Mouse (Mus musculus) left cerebral cortex, postnatal 25 days (tissue): ENCODE data around the gene 1700017B05Rik. TPM values are rescaled to one million over a fixed set of nuclear protein-coding genes. Genes with fewer than 3 reads are reported as not detected.
"Not testable (repeated sequence)": the region's sequence is repeated elsewhere in the genome, so short reads cannot be mapped to it uniquely, and the experiment has no call there.

Experiments used
- DNase-seq, 2 experiments: peaks; one replicate each; pipeline ENCODE4 v3.0.0; 2022; ENCODE audit warnings: low spot score in 2 of 2, mixed read lengths in 1 of 2
- intact Hi-C: fragments of 180-260 bp; cut with DNase I; formaldehyde crosslinking; loops from one replicate; pipeline ENCODE4 v1.15.1; 2025
- total RNA-seq, 2 experiments: library from RNA; stranded (reverse); gene quantifications; 2 replicates each; pipeline ENCODE4 v1.2.3; 2021

The 1700017B05Rik gene
- 10 to 100 TPM; 15.8 to 16.2 TPM for total RNA-seq

DNA sequence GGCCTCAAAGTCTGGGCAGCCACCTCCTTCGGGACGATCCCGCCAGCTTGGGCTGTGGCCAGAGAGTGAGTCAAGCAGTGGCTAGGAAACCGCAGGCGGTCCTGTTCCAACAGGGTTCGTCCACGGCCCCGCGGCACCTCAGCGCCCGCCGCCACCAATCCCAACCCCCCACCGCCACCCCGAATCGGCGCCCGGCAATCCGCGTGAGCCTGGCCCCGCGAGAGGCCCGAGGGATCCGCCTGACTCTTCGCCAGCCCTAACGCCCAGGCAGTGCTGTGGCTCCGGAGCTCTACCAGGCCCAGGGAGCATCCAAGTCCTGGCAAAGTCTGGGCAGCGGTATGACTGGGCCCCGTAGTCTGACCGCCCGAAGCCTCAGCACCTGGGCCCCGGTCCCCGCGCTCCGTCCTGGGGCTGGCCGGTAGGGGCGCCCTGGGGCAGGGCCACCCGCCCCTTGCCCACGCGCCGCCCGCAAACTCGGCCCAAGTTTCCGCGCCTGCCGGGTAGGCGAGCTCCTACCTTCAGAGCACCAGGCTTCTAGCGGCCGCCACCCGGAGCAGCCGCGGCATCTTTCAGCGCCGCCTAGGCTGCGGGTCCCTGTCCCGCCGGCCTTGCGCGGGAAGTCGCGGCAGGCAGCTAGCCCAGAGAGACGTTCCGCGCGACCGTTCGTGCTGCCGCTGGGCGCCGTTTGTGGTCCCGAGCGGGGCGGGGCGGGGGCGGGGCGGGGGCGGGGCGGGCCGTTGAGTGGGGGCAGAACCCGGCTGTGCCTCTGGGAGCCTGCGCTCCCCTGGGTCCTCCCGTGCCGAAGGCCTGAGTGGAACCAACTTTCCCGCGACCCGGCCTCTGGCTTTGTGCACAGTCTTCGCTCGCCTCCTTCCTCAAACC is at the start of gene 1700017B05Rik:
Gene 1700017B05Rik, minus strand, starts transcription at position 700 of the 882 bp plus-strand sequence.
- intact Hi-C loops: loop anchor here (1.0 kb wide), 1 partner anchor 171 kb away; no protein-coding TSS in a partner anchor
- DNase-seq: peak; percentile 46 to 59

DNA sequence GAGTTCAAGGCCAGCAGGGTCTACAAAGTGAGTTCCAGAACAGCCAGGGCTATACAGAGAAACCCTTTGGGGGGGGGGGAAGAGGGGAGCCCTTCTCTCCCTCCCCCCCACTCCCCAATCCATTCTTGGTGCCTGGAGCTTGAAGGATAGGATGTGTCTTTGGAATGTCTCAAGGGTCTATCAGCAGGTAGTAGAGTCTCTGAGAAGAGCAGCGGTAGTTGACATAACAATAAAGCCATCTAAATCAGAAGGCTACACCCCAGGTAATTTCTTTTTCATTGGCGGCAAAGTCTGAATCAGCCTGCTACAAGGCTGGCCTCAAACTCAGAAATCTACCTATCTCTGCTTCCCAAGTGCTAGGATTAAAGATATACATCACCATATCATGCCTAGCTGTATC is 48.5 kb upstream of the 1700017B05Rik start:
- no peak for DNase-seq

GRCm38 (mm10) chr9:57309353-57309752 is 46.9 kb upstream of the 1700017B05Rik start:
- intact Hi-C loops: no loop called here
- DNase-seq: no peak

More for the DNA sequence above, 48.5 kb upstream of the 1700017B05Rik start:
- intact Hi-C loops: no loop called here

DNA sequence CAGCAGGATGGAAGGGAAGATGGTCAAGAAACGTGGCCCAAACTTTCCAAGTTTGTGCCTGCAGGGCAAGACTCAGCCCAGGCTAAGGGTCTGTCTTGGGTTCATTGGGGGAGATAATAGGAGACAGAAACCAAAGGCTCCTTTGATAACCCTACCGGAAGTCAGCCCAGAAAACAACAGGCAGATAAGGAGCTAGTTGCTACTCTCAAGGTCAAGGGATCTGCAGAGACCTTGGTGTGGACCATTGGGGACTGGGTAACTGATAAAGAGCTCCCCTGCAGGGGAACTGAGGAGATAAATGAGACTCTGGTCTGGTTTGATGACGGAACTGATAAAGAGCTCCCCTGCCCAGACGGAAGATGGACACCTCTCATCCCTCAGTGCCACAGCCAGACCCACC is 45.0 kb upstream of the 1700017B05Rik start:
- DNase-seq: no peak
- intact Hi-C loops: no loop called here

DNA sequence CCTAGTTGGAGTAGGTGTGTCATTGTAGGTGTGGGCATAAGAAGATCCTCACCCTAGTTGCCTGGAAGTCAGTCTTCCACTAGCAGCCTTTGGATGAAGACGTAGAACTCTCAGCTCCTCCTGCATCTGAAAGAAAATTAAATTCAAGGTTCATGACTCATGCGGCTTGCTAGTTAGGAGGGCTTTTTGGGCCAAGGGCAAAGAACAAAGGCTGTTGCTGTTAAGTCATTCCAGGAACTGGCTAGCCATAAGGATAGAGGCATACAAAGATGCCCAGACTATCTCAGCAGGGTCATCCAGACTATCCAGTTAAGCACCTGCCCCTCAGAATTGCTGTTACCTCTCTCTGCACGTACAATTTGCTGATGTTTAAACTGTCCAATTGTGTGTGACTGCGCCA is 42.3 kb upstream of the 1700017B05Rik start:
- DNase-seq, intact Hi-C loops: not testable (repeated sequence)

- DNase-seq: no peak
- intact Hi-C loops: no loop called here
Observed at GRCm38 (mm10) chr9:57304251-57304650, 41.8 kb upstream of the 1700017B05Rik start.

DNA sequence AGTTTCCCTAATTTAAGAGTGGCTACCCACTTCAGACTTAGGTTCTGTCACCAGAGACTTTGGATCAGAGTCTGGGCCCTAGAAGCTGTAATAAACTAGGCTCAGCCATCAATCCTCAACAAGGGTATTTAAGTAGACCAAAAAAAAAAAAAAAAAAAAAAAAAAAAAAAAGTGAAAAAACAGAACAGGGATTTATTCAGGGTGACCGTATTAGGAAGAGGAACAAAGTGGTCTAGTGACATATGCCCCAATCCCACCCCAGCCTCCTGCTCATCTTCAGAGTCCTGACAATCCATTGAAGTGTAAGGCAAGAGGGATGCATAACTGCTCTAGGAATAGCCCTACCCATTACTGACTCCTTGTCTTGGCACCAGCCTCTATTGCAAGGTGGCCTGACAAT is 40.9 kb upstream of the 1700017B05Rik start:
- DNase-seq: no peak

DNA sequence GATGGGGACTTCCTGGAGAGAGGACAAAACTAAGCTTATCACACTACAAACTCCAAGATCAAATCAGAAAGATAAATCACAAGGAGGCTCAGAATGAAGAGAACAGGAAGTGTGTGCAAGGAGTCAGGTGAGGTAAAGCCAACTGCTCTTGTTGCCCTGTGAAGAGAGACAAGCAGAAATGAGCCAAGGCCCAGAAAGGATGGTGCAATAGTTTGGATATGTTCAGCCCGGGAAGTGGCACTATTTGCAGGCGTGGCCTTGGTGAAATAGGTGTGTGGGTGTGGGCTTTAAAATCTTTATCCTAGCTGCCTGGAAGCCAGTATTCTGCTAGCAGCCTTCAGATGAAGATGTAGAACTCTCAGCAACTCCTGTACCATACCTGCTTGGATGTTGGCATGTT is 38.4 kb upstream of the 1700017B05Rik start:
- intact Hi-C loops: no loop called here
- DNase-seq: no peak

More for the DNA sequence above, 40.9 kb upstream of the 1700017B05Rik start:
- intact Hi-C loops: no loop called here

- DNase-seq: no peak
- intact Hi-C loops: loop anchor here (10.0 kb wide), 1 partner anchor 115 kb away; no protein-coding TSS in a partner anchor
Observed at GRCm38 (mm10) chr9:57299790-57300477, 37.5 kb upstream of the 1700017B05Rik start.

DNA sequence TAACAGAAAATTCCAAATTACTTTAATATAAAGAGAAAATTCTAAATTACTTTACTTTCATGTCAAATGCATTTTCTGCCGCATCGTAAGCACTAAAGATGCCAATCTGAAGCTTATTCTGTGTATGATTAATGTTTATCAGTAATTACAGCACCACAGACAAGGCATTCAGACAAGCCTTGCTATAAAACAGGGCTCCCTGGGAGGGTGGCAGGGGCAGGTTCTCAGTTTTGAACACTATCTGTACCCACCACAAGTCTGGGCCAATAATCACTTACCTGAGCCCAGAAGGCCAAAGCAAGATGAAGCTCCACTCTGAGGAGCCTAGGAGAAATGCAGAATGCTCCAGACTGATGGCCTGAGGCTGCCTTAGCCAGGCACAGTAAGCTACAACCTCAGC is 35.5 kb upstream of the 1700017B05Rik start:
- no peak for DNase-seq
- intact Hi-C loops: loop anchor here (10.0 kb wide), 1 partner anchor 113 kb away; no protein-coding TSS in a partner anchor

- intact Hi-C loops: loop anchor here (10.0 kb wide), 1 partner anchor 111 kb away; no protein-coding TSS in a partner anchor
- no peak for DNase-seq
Observed at GRCm38 (mm10) chr9:57296277-57296676, 33.9 kb upstream of the 1700017B05Rik start.

DNA sequence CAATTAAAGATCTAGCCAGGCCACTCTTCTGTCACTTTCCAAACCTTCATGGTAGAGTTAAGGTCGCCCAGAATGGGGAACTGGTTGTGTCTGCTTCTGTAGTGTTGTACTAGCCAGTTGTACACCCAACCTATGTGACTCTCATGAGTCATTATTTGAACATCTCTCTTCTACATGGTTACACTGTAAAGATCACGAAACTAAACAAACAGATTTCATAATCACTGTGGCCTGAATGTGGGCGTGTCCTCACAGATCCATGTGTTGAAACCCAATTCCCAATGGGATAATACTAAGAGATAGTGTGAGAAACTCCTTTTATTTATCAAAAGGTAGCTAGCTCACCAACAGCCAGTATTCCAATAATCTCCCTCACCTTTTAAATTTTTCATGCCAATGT is 33.3 kb upstream of the 1700017B05Rik start:
- intact Hi-C loops: loop anchor here (10.0 kb wide), 1 partner anchor 111 kb away; no protein-coding TSS in a partner anchor
- DNase-seq: no peak

DNA sequence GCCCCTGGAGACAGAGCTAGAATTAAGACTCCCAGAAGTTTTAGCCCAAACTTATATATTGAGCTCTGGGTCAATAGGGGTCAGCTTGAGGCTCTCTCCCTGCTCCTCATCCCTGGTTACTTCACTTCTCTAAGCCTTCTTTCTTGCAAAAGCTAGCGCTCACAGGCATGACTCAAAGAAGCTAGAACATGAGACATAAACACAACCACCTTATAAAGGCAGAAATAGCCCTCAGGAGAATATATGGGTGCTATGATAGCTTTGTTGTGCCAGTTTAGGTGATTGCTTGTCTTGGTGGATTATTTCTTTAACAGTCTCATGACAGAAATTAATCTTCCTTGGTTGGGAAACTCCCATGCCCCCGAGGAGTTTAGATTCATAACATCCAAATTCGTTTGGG is 32.5 kb upstream of the 1700017B05Rik start:
- intact Hi-C loops: loop anchor here (10.0 kb wide), 1 partner anchor 110 kb away; no protein-coding TSS in a partner anchor
- no peak for DNase-seq

DNA sequence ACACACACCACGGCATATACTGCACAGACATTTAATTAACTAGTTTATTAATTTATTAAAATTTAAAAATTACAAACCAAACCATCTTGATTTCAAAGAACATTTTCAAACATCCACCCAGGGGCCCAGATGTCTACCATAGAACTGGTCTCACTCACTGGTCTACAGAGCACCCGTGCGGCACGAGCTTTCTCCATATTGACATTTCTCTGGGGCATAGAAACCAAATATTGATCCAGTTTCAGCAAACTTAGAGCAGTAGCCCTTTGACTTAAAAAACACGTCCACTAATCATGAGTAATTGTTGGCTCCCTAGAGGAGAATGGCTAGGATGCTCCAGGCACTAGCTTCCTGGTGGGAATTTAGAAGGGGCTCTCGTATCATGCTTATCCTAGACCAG is 24.8 kb upstream of the 1700017B05Rik start:
- DNase-seq: no peak
- intact Hi-C loops: no loop called here

- intact Hi-C loops: no loop called here
- no peak for DNase-seq
Observed at GRCm38 (mm10) chr9:57283311-57283710, 20.9 kb upstream of the 1700017B05Rik start.

DNA sequence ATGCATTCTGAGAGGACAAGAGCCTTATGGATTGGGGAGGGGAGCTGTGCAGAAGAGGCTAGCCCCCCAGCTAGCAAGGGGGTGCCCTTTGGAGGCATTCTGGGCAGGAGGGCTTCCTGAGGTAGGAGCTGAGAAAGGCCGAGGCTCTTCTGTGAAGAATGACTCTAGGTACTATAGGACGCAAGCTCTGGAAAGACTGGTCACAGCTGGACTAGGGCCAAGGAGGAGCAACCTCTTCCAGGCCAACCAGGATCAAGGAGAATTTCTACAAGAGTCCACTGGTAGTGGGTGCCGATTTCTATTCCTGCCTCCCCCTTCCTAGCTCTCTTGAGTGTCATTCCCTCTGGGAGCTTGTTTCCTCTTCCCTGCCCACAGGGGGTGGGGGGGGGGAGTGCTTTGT is 20.3 kb upstream of the 1700017B05Rik start:
- intact Hi-C loops: no loop called here

DNA sequence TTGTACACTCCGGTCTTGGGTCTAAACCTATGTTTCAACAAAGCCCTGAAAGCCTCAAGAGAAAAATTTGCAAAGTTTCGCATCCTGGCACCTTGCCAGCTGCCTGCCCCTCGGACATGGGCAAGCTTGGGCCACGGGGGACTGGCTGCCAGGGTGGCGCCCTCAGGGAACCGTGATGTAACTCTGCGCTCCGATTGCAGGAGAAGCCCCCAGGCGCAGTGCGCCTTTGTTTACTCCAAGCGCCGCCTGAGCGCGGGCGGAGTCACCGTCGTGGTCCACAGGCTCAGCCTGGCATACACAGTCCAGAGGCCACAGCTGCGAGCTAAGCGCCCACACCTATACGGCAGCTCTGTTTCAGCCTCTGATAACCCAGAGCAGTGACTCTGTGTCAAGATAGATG is 19.1 kb upstream of the 1700017B05Rik start:
- intact Hi-C loops: no loop called here

More for the DNA sequence above, 20.3 kb upstream of the 1700017B05Rik start:
- no peak for DNase-seq

GRCm38 (mm10) chr9:57279441-57279840 is 17.0 kb upstream of the 1700017B05Rik start:
- no peak for DNase-seq
- intact Hi-C loops: no loop called here

More for the DNA sequence above, 19.1 kb upstream of the 1700017B05Rik start:
- DNase-seq: no peak

GRCm38 (mm10) chr9:57278268-57278667 is 15.9 kb upstream of the 1700017B05Rik start:
- intact Hi-C loops: no loop called here
- DNase-seq: peak in 1 of 2 experiments; percentile 29

DNA sequence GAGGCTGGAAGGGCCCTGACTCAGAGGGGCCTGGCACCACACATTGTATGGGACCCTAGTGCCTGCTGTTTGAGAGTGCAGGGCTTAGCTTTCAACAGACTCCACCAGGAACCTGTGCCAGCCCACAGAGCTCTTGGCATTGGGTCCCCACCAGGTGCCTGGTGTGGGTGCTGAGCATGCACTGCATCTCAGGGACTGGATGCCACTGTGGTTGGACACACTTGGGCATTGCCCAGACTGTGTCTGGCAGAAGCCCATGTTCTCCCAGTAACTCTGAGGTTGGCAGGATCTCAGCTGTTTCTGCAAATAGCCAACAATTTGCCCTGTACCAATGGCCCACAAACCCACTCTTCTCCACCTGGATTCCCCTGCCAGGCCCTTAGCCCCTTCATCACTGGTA is 13.9 kb upstream of the 1700017B05Rik start:
- intact Hi-C loops: no loop called here
- DNase-seq: peak in 1 of 2 experiments; percentile 33
